Mouse (Mus musculus) olfactory bulb, adult 2 months (tissue): ENCODE measurements at regions not wholly inside any gene's neighbourhood (a gene's known extent, or its start where the extent isn't known, plus 50 kb on each side); places are given as distances from the start of the nearest gene placed in this dataset.

Source experiments
- CTCF ChIP-seq: fragments of 200-500 bp; IDR thresholded peaks from 2 replicates; pipeline ENCODE4 v1.5.1; 2012; ENCODE audit warnings: low read depth, mild to moderate bottlenecking, low read length, moderate library complexity; ENCODE audit not compliant: insufficient read depth
- POLR2A ChIP-seq: fragments of 200-500 bp; IDR thresholded peaks from 2 replicates; pipeline ENCODE4 v1.6.1; 2012; ENCODE audit warnings: mild to moderate bottlenecking, low read depth, low read length, moderate library complexity; ENCODE audit not compliant: insufficient read depth

GRCm38 (mm10) chr10:111559341-111560246, 53.5 kb downstream of the Phlda1 start:
- TF ChIP-seq CTCF: no peak
- TF ChIP-seq POLR2A: no peak
